Mouse (Mus musculus): ENCODE data around the gene Svs4.
"Not testable (repeated sequence)": the region's sequence is repeated elsewhere in the genome, so short reads cannot be mapped to it uniquely, and the experiment has no call there.

- TF ChIP-seq TAL1, GATA1 (IDR thresholded peaks at IDR 0.05; ENCODE audit: low read length): not testable (repeated sequence)
Measured at GRCm38 (mm10) chr2:164316451-164316850, 38.2 kb upstream of the Svs4 start, which contains the start of gene Svs6.
